Mouse (Mus musculus): ENCODE results near the gene Cstf1. TPM values are rescaled to one million over a fixed set of nuclear protein-coding genes. Genes with fewer than 3 reads are reported as not detected.

Cstf1 gene
- polyA plus RNA-seq (2016; fragmentation: Nextera tagmentation; extraction: Ambion mirVana) = 37.3 and 37.5 TPM in 2 replicates

DNA sequence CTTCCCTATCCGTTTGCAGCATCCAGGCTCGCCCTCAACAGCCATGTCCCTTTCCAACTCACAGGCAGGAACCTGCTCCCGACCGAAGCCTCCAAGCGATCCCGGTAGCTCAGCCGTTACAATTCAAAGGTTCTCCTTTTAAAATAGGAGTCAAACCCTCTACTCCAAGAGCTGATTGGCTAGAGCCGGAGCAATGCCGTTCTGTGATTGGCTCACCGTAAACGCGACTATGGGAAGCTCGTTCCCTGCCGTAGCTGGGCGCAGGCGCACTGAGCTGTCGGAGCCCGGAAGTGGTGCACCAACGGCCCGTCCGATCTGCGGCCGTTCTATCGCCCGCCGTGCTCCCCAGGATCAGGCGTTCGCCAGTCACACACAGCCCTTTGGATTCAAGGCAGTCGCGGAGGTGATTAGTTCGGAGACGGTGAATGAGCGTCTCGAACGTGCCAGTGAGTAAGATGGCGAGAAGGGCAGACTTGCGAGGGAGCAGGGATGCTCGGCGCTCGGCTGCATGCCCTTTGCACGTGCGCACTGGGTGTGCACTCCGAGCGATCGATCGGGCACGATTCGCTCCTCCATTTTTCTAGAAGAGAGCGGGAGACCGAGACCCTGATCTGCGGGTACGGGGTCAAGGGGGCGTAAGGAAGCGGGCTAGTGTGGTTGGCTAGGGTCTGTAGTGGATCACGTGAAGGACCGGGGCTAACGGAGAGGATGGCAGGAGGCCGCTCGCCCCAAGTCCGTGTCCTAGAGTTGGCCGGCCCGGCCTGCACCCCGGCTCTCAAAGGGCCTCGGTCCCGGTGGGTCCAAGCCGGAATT is at the start of gene Cstf1, which contains the start of gene Aurka:
Gene Cstf1 (plus strand): TSS at position 271 of the 813 bp plus-strand sequence.
Gene Aurka (minus strand): TSS at position 125 of the 813 bp plus-strand sequence.
- Histone ChIP-seq H3K36me3 (peaks cover 36% of the 10 kb centered on the region), H3K9ac (peak within 1 kb of the TSS; percentile 84), H3K27ac (peak within 1 kb of the TSS; percentile 83), H3K4me2 (replicated peaks) (peak within 1 kb of the TSS; percentile 84), H3K27me3 (no peaks in the 10 kb centered on the region), H3K4me1 (peaks cover 27% of the 10 kb centered on the region), H3K9me3 (replicated peaks) (no peaks in the 10 kb centered on the region), H3K4me3 (peak within 1 kb of the TSS; percentile 85)
- WGBS = under 1% methylated on average over 66 of the region's 66 CpGs
- ATAC-seq (ENCODE audit: low FRiP score) = peak; percentile 98

DNA sequence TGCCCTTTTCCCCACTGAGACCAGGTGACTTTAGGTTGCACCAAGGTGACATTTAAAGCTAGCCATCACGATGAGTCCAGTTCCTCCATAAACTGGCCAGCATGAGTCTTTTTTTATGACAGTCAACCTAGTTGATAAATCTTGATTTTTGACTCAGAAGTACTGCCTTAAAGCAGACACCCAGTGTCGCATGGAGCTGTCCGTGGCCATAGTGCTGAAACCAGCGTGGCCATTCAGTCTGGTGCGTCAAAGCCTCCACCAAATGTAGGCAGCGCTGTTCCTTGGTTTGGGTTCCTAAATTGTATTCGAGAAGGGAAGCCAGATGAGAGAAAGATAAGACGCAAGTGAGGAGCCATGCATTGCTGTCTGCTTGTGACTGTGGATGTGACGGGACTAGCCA is 49.6 kb upstream of the Cstf1 start:
- no peak overlapping the region for H3K4me3 ChIP-seq
- no peaks in the 10 kb centered on the region for H3K9me3 ChIP-seq (replicated peaks)
- no peak overlapping the region for H3K27ac ChIP-seq
- no peaks in the 10 kb centered on the region for H3K4me1 ChIP-seq
- no peak for ATAC-seq (ENCODE audit: low FRiP score)
- peaks cover 11% of the 10 kb centered on the region; the same call in 1 of the 2 replicates for H3K27me3 ChIP-seq
- no peaks in the 10 kb centered on the region for H3K36me3 ChIP-seq
- no peak overlapping the region for H3K4me2 ChIP-seq (replicated peaks)
- 15% methylated on average over 9 of the region's 9 CpGs for WGBS
- H3K9ac ChIP-seq = no peak overlapping the region

GRCm38 (mm10) chr2:172328248-172328647 is 42.2 kb upstream of the Cstf1 start:
- Histone ChIP-seq H3K4me3 (no peak overlapping the region), H3K27me3 (peaks cover 23% of the 10 kb centered on the region), H3K27ac (no peak overlapping the region), H3K9me3 (replicated peaks) (no peaks in the 10 kb centered on the region), H3K9ac (no peak overlapping the region), H3K4me2 (replicated peaks) (no peak overlapping the region), H3K36me3 (no peaks in the 10 kb centered on the region), H3K4me1 (peaks cover 5% of the 10 kb centered on the region; the same call in 1 of the 2 replicates)
- ATAC-seq (ENCODE audit: low FRiP score) = no peak
- 49% methylated on average over 8 of the region's 8 CpGs for WGBS

DNA sequence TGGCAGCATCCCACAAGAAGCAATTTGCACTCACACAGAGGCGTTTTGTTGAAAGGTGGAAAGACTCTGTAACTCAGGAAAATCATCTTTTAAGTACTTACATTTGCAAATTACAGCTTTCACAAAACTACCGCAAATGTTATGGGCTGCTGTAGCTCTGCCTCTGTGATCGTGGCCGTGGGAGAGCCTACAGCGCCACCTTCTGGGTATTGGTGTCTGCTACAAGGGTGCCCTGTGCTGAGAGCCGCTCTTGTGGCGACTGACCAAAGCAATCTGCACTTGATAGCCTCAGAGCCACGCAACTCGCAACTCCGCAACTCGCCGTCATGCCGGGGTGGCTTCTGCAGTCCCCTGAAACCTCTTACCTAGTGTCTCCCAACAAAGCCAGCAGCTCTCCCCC is 41.3 kb upstream of the Cstf1 start:
- 11% methylated on average over 13 of the region's 13 CpGs for WGBS
- Histone ChIP-seq H3K9me3 (replicated peaks) (no peaks in the 10 kb centered on the region), H3K4me3 (no peak overlapping the region), H3K27ac (no peak overlapping the region), H3K4me1 (peaks cover 9% of the 10 kb centered on the region; the same call in 1 of the 2 replicates), H3K36me3 (no peaks in the 10 kb centered on the region), H3K27me3 (peaks cover 23% of the 10 kb centered on the region), H3K9ac (no peak overlapping the region), H3K4me2 (replicated peaks) (peak overlapping the region; percentile 41)
- peak; percentile 81; the same call in 1 of the 2 replicates for ATAC-seq (ENCODE audit: low FRiP score)

DNA sequence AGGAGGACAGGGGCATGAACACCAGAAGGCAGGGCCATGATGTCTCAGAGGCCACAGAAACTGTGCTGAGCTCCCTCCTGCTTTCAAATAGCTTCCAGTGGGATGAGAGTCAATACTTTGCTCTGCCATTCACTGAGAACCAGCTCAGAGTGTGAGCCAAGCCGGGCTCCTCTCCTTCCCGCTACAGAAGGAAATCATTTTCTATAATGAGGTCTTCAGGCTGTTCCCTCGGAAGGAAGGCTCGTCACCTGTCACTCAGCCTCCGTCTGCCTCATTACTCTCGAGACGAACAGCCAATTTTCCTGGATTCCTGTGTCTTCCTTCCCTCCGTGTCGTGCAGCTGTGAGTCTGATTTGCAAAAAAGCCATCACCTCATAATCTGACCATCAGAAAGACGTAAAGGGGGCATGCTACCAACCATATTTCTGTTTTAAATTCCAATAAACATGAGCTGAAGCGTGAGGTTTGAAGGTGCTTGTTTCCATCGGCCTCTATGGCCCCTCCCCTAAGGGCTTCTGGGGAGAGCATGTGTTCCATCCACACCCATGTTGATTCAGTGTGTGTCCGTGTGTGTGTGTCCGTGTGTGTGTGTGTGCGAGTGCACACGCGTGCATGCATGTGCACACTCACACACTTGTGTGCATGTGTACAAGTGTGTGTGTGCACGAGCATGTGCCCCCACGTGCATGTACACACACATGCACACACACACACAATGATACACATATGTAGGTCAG is 32.1 kb upstream of the Cstf1 start:
- Histone ChIP-seq H3K27ac (peak overlapping the region; percentile 37), H3K4me1 (peaks cover 10% of the 10 kb centered on the region; the same call in 1 of the 2 replicates)

DNA sequence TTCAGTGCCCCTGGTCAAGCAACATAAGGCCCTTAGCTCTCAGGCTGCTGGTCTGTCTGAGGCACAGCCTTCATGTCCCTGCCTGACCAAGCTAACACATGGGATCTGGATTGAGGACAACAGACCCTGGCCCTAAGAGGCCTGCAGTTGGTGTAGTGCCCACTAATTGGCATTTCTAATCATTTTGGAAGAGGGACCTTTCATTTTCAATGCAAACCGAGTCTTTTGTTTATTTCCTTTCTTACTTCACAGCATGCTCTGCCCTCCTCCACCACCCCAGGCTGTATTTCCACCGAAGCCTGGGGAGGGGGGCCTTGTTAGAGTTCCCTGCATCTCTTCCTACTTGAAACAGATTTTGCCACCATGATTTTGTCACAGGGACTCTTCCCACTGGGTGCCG is 29.5 kb upstream of the Cstf1 start:
- H3K9ac ChIP-seq = no peak overlapping the region
- H3K4me3 ChIP-seq = no peak overlapping the region
- H3K36me3 ChIP-seq = no peaks in the 10 kb centered on the region
- 31% methylated on average over 3 of the region's 3 CpGs for WGBS
- no peak for ATAC-seq (ENCODE audit: low FRiP score)
- no peak overlapping the region for H3K27ac ChIP-seq
- no peaks in the 10 kb centered on the region for H3K27me3 ChIP-seq
- H3K4me2 ChIP-seq (replicated peaks) = no peak overlapping the region
- peaks cover 11% of the 10 kb centered on the region for H3K4me1 ChIP-seq
- no peaks in the 10 kb centered on the region for H3K9me3 ChIP-seq (replicated peaks)

More for the DNA sequence above, 32.1 kb upstream of the Cstf1 start:
- Histone ChIP-seq H3K4me2 (replicated peaks) (no peak overlapping the region), H3K9me3 (replicated peaks) (no peaks in the 10 kb centered on the region), H3K4me3 (no peak overlapping the region), H3K27me3 (no peaks in the 10 kb centered on the region), H3K36me3 (no peaks in the 10 kb centered on the region), H3K9ac (no peak overlapping the region)
- WGBS = 72% methylated on average over 19 of the region's 19 CpGs
- no peak for ATAC-seq (ENCODE audit: low FRiP score)

GRCm38 (mm10) chr2:172341606-172342005 is 28.9 kb upstream of the Cstf1 start:
- 27% methylated on average over 5 of the region's 5 CpGs for WGBS
- H3K4me3 ChIP-seq = no peak overlapping the region
- H3K4me1 ChIP-seq = peaks cover 14% of the 10 kb centered on the region
- no peaks in the 10 kb centered on the region for H3K27me3 ChIP-seq
- H3K36me3 ChIP-seq = no peaks in the 10 kb centered on the region
- no peaks in the 10 kb centered on the region for H3K9me3 ChIP-seq (replicated peaks)
- H3K27ac ChIP-seq = no peak overlapping the region
- no peak overlapping the region for H3K4me2 ChIP-seq (replicated peaks)
- no peak for ATAC-seq (ENCODE audit: low FRiP score)
- H3K9ac ChIP-seq = no peak overlapping the region

- ATAC-seq (ENCODE audit: low FRiP score) = no peak
- Histone ChIP-seq H3K27me3 (no peaks in the 10 kb centered on the region), H3K36me3 (no peaks in the 10 kb centered on the region), H3K4me3 (no peak overlapping the region), H3K4me2 (replicated peaks) (no peak overlapping the region), H3K9ac (no peak overlapping the region), H3K27ac (no peak overlapping the region), H3K4me1 (peaks cover 23% of the 10 kb centered on the region), H3K9me3 (replicated peaks) (no peaks in the 10 kb centered on the region)
- 90% methylated on average over 7 of the region's 7 CpGs for WGBS
These were observed 26.7 kb upstream of the Cstf1 start for GRCm38 (mm10) chr2:172343751-172344150.

GRCm38 (mm10) chr2:172344669-172345068 is 25.8 kb upstream of the Cstf1 start:
- Histone ChIP-seq H3K9ac (no peak overlapping the region), H3K27ac (0 out of 2 replicates have a peak overlapping the region, but pooled peaks have one; percentile 40), H3K9me3 (replicated peaks) (no peaks in the 10 kb centered on the region), H3K4me3 (no peak overlapping the region), H3K36me3 (no peaks in the 10 kb centered on the region), H3K4me2 (replicated peaks) (peak overlapping the region; percentile 97), H3K4me1 (peaks cover 23% of the 10 kb centered on the region), H3K27me3 (no peaks in the 10 kb centered on the region)
- peak; percentile 2; the same call in 1 of the 2 replicates for ATAC-seq (ENCODE audit: low FRiP score)
- 36% methylated on average over 5 of the region's 5 CpGs for WGBS

- H3K4me1 ChIP-seq = peaks cover 23% of the 10 kb centered on the region
- no peaks in the 10 kb centered on the region for H3K9me3 ChIP-seq (replicated peaks)
- H3K4me3 ChIP-seq = peak within 1 kb of the TSS; percentile 72
- H3K27me3 ChIP-seq = no peaks in the 10 kb centered on the region
- H3K36me3 ChIP-seq = no peaks in the 10 kb centered on the region
- H3K27ac ChIP-seq = 0 out of 2 replicates have a peak within 1 kb of the TSS, but pooled peaks have one; percentile 40
- H3K4me2 ChIP-seq (replicated peaks) = peak within 1 kb of the TSS; percentile 97
- peak; percentile 95 for ATAC-seq (ENCODE audit: low FRiP score)
- H3K9ac ChIP-seq = peak within 1 kb of the TSS; percentile 75
- under 1% methylated on average over 34 of the region's 35 CpGs for WGBS
These were observed 25.2 kb upstream of the Cstf1 start, which contains the start of gene Fam210b for GRCm38 (mm10) chr2:172345258-172345738. Gene Fam210b (plus strand): TSS chr2:172345565.

DNA sequence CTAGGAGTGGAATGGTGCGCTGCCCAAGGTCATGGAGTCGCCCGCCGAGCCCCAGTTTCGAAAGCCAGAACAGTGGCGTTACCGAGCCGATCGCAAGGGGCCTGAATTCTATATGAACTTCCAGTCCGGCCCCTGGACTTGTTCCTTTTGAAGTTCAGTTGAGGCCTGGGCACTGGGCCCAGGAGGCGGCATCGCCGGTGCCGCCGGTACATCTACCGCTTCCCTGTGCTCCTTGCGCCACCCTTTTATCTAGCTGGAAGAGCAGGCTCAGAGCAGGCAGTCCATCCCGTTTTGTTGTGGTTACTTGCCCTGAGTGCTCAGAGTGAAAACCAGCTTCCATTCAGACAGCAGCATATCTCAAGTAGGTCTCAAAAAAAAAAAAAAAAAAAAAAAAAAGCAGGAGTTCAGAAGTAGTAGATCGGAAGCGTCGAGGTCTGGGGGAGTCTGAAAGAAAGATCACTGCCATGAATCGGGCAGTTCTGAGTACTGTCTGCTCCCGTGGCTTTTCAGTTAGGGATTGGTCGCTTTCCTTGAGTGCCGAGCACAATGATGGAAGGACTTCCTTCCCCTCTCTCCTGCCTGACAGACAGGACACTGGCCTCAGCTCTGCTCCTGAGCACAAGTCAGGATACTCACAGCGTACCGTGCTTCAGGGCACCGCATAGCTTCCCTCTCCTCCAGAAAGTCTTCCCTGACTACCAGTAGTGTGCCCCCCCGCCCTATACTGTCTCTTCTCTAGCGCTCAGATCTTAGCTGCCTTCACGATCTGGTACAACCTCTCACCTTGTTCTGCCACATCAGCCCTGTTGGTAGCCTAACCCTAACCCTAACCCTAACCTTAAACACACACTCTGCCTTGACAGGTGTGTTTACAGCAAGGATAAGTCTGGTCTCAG is 24.2 kb upstream of the Cstf1 start:
- no peaks in the 10 kb centered on the region for H3K27me3 ChIP-seq
- no peaks in the 10 kb centered on the region for H3K9me3 ChIP-seq (replicated peaks)
- H3K4me1 ChIP-seq = peaks cover 21% of the 10 kb centered on the region
- H3K9ac ChIP-seq = peak overlapping the region; percentile 75
- H3K4me2 ChIP-seq (replicated peaks) = peak overlapping the region; percentile 97
- peak; percentile 2; the same call in 1 of the 2 replicates for ATAC-seq (ENCODE audit: low FRiP score)
- H3K27ac ChIP-seq = no peak overlapping the region
- peak overlapping the region; percentile 72 for H3K4me3 ChIP-seq
- no peaks in the 10 kb centered on the region for H3K36me3 ChIP-seq
- 9% methylated on average over 31 of the region's 31 CpGs for WGBS

Data from hindbrain, embryonic 12.5 days (tissue).